Mouse (Mus musculus) gastrocnemius, adult 8-10 months (tissue): ENCODE data around the gene Tlr13. TPM values are rescaled to one million over a fixed set of nuclear protein-coding genes. Genes with fewer than 3 reads are reported as not detected.
A peak's percentile ranks its signal among the peaks of the same experiment; 100 is the strongest.

Source experiments
- DNase-seq, 2 experiments: peaks; one replicate each; pipeline ENCODE4 v3.0.0; 2022; ENCODE audit warnings: low spot score in 2 of 2
- total RNA-seq, 4 experiments: library from RNA; stranded (reverse); gene quantifications; 2 replicates each; pipeline ENCODE4 v1.2.4; 2022

The Tlr13 gene
- total RNA-seq, 4 experiments from 2014 or later: 0.07 to 0.32 (median 0.16) TPM; not detected in 1

- DNase-seq: peak; percentile 85 to 88
Observed at GRCm38 (mm10) chrX:106186713-106187649, 44.0 kb downstream of the Tlr13 start, which contains the start of gene Pgk1. TSS of gene Pgk1 (plus strand) at chrX:106187100.

- DNase-seq: peak; percentile 7 to 43
Observed at GRCm38 (mm10) chrX:106187737-106188136, 44.7 kb downstream of the Tlr13 start.

DNA sequence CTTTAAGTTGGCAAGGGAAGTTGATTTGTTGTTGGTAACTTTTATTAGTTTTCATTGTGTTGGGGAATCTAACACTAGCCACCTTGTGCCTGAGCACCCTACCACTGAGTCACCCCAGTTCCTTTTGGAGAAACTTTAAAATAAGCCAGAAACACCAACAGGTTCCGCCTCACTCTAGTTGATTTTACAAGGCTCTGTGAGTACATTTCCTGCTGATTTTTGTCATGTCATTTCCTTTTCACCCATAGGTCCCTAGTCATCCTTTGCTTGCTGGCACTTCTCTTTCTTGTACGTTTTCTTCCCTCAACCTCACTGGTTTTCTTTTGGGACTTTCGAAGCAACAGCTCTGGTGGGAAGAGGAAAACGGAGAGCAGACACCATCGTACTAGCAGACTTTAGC, 46.4 kb downstream of the Tlr13 start:
- no peak for DNase-seq

- DNase-seq: no peak
Observed at GRCm38 (mm10) chrX:106190091-106190490, 47.1 kb downstream of the Tlr13 start.

DNA sequence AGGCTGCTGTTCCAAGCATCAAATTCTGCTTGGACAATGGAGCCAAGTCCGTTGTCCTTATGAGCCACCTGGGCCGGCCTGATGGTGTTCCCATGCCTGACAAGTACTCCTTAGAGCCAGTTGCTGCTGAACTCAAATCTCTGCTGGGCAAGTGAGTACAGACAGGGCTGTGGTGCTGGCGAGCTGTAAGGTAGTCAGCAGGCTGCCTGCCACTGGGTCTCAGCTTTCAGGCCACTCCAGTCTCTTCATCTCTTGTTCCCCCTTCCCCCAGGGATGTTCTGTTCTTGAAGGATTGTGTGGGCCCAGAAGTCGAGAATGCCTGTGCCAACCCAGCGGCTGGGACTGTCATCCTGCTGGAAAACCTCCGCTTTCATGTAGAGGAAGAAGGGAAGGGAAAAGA, 51.4 kb downstream of the Tlr13 start:
- DNase-seq: peak; percentile 6 to 32

DNA sequence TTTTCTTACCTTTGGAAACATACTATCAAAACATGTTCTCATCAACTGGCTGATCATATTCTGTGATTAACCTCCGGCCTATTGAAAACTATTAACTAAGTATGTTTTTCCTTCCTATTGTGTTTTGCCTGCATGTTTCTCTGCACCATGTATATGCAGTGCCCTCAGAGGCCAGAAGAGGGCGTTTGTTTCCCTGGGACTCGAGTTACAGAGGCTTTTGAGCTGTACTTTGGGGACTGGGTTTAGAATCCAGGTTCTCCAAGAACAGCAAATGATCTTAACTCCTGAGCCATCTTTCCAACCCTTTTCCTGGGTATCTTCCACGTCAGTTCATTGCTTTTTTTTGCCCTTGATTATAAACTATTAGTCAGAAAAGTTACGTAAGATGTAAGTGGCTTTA, 54.3 kb downstream of the Tlr13 start:
- no peak for DNase-seq

DNA sequence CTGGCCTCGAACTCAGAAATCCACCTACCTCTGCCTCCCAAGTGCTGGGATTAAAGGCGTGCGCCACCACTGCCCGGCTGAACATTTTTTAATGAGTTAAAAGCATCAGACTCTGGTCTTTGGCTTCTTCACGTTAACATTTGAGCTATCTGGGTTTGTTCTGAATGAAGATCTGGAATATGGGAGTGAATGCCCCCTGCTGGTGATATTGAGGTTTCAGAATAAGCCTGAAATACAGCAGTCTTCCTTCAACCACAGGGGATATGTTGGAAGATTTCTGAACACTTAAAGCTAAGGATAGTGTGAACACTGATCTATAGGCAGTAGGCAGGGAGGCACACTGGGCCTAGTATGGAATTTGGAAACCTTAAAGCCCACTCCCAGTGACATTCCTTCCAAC, 55.9 kb downstream of the Tlr13 start:
- DNase-seq: no peak

DNA sequence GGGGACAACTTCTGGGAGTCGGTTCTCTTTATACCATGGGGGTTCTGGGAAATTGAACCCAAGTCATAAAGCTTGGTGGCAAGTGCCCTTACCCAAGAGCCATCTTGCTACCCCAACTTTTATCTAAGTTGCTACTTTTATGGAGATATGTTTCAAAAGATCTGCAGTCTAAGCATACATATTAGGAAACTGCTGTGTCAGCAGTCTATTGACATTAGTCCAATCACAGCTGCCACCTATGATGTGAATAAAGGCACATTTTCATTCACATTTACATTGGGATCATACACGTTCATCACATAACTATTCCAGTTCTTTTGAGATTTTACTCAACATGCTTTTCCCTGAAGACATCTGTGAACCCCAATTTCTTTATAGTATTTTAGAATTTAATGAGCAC, 66.1 kb downstream of the Tlr13 start:
- DNase-seq: no peak

Other genes with a start within 250 kb of the Tlr13 start
- 10 to 100 TPM; 30.1 to 42.7 (median 38.6) TPM for gene Atrx, start 213.8 kb upstream of the Tlr13 start, total RNA-seq
- gene Magt1, start 131.3 kb upstream of the Tlr13 start, total RNA-seq: 10 to 100 TPM; 26.7 to 31.0 (median 30.4) TPM
- gene Cox7b, start 127.5 kb upstream of the Tlr13 start, total RNA-seq: 100 to 1,000 TPM; 752 to 895 (median 837) TPM
- 1 to 10 TPM; 7.1 to 8.3 (median 7.6) TPM for gene Atp7a, start 115.9 kb upstream of the Tlr13 start, total RNA-seq
- gene Pgk1, start 43.9 kb downstream of the Tlr13 start, total RNA-seq: 1,000 to 10,000 TPM in 2 of 4 experiments, 100 to 1,000 TPM in 2; 909 to 1,066 (median 1,006) TPM
- gene Taf9b, start 78.0 kb downstream of the Tlr13 start, total RNA-seq: 10 to 100 TPM; 10.1 to 12.1 (median 10.8) TPM
- not detected for gene Fnd3c2, start 112.2 kb downstream of the Tlr13 start, total RNA-seq